Mouse (Mus musculus) layer of hippocampus, adult 8-10 months (tissue): ENCODE data around the gene Cd79b. TPM values are rescaled to one million over a fixed set of nuclear protein-coding genes. Genes with fewer than 3 reads are reported as not detected.

Experiments
- DNase-seq, 2 experiments: peaks; one replicate each; pipeline ENCODE4 v3.0.0; 2022; ENCODE audit warnings: low spot score in 2 of 2
- total RNA-seq, 4 experiments: library from RNA; stranded (reverse); gene quantifications; 2 replicates each; pipeline ENCODE4 v1.2.4; 2022

The Cd79b gene
- total RNA-seq, 4 experiments from 2014 or later = 0.39 TPM; not detected in 3

DNA sequence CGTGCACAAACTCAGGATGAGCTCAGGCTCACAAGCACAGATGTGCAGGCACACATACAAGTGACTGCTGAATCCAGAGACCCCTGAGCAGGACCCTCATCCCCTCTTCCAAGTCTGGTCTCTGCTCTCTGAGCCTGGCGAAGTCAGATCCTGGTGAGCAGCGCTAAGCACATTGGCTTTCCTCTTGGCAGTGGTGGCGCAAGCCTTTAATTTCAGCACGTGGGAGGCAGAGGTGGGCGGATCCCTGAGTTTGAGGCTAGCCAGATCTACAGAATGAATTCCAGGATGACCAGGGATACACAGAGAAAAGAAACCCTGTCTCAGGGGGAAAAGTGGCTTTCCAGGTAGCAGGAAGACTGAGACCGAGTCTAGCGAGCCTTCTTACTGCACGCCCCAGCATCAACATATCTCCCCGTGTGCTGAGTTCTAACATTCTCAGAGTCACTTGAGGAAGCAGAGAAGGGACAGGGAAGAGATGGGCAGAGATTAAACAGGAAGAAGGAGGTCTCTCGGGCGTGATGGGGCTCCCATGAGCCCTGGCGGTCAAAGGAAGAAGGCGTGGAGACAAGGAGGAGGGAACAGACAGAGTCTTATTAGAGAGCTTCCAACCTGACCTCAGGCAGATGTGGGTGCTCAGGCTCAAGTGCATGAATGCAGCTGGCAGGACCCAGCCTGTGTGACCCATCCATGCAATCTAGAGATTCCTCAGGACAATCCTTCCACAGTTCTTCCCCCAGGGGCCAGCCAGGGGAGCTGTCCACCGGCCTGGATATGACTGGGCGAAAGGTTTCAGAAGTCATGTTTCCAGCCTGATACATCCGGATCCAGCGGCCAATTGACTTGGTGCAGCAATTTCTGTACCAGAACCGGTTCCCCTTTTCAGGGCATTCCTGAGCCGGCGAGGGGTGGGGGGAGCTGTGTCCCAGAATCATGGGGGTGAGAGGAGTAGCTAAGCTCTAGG is 4.1 kb upstream of the Cd79b start:
- DNase-seq = no peak

DNA sequence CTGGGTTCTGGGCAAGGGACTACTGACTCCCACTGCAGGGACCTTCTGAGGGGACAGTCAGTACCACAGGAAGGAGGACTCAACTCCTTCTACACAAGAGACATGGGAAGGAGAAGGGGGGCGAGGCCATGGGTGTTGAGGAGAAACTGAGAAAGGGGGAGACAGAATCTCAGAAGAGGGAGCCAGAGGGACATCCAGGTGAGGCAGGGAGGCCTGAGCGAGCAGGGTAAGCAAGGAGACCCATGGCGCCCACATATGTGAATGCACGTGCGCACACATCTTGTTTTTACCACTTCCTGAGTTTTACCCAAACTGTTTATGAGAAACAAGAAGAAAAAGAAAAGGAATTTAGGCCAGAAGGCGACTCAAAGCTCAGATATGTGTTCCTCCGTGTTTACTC is 3.2 kb upstream of the Cd79b start:
- no peak for DNase-seq

DNA sequence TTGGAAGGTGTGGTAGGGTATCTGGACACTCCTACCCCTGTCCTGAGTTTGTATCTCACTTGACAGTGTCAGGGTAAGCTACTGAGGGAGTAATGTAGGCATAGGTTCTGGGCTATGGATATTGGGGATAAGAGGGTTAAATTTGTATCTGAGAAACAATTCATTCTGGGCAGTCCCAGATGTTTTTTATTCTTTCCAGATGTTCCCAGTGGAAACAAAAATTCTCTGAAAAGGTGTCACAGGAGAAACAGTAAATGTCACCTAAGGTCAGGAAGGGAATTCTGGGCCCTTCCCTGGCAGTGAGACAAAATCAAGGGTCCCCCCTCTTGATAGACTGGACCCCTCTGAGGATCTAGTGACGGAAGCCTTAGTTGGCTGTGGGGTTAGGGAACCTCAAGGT is 1.9 kb upstream of the Cd79b start:
- DNase-seq = no peak

DNA sequence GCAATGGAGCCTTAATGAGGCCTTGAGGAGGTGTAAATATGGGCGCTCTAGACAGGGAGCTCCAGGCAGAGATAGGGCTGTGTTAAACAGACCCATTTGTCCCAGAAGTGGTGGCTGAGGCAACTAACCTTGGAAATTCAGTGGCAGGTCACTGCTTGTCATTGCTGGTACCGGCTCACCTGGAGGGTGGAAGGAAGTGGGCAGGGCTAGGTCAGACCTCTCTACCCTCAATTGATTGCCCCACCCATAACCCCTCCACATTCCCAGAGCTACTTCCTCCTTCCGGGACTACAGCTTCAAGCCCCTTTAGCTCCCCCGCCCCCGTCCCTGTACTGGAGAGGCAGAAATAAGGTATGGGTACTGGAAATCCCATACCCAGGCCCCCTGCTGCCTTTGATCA is 1.0 kb downstream of the Cd79b start:
- DNase-seq = no peak

DNA sequence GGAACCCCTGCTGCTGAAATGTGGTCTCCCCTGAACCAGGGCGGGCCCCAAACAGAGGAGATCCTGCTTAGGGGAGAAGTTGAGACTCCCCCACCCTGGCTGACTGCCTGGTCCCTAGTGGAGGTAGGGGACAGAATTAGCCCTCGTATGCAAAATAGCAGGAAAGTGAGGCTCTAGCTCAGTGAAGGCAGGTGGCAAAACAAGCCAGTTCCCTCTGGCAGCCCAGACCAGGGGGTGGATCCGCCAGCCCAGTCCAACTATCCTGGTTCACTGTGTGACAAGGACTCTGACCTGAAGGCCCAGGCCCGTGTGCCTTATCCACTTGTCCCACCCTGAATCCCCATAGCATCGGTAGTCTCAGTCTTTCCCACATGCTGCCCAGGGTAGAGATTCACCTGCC is 4.4 kb downstream of the Cd79b start:
- no peak for DNase-seq

DNA sequence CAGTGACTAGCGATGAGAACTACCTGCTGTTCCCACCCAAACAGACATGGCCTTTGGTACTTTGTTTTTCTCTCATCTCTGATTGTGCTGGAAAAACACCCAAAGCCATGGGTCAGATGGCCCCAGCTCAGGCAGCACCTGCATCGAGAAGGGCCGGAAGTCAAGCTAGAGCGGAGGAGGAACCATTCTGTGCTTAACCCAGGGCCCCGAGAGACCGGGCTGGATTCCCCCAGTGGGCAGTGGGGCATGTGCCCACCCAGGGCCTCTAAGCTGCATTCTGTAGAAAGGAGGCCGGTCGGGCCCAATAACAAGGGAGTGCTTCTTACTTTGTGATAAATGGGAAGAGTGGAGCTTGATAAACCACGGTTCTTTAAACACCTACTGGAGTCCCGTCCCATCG is 6.4 kb downstream of the Cd79b start:
- DNase-seq = no peak

DNA sequence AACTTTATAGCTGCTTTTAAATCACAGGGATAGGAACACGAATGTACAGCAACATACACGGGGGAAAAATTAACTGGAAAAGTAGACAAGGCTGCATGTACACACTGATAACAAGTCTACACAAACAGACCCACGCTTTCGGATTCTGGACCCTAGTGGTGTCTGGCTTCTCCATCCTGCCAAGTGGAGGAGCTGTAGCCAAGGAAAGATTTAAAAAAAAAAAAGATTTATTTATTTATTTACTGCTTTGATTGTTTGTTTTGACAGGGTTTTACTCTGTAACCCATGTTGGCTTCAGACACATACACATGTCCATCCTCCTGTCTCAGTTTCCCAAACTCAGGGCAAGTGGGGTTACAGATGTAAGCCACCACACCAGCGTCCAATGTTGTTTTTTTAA is 7.1 kb downstream of the Cd79b start:
- DNase-seq = no peak

DNA sequence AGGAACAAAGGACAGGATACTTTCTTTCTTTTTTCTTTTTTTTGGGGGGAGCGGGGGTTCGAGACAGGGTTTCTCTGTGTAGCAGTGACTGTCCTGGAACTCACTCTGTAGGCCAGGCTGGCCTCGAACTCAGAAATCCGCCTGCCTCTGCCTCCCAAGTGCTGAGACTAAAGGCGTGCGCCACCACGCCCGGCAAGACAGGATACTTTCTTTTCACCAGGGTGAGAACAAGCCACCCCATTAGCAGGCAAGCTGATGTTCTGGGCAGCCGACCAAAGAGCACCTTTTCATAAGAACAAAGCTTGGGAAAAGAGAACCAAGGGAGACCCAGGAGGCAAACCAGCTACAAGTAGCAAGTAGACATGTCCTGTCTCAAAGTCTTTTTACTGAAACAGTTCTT is 7.8 kb downstream of the Cd79b start:
- no peak for DNase-seq

DNA sequence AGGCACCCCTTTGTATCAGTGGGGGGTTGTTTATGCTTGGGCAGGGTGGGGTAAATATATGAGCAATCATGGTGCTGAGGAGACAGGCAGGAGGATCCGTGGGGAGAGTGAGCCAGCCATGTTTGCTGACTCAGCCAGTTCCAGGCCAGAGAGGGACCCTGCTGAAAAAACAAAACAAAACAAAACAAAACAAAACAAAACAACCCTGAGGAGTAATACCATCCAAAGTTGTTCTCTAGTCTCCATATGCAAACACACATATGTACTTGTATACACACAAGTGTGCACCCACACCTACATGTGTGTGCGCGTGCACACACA is 8.5 kb downstream of the Cd79b start:
- DNase-seq = no peak

DNA sequence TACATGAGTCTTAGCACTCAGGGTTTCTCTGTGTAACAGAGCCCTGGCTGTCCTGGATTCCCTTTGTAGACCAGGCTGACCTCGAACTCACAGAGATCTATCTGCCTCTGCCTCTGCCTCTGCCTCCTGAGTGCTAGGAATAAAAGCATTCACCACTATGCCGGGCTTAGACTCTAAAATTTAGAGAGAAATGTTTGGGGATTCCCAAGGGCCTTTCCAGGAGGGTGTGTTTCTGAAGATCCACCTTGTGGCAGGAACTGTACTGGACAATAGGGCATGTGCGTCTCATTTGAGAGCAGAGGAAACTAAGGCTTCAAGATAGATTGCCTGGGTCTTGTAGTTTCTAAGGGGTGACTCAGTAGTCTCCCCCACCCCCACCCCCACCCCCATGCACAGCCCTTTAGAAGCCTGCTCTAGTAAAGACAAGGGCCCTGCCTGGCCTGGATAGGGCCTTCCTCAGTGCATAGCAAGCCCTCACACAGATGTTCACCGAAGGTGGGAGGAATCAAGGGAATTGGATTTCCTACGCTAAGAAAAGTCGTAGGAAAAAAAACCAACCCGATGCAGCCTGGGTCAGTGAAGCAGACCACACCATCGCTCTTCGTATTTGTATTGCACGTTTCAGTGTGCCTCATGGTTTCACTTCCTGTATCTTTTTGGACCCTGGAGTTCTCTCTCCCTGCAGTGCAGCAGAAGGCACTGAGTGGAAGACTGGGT is 9.1 kb downstream of the Cd79b start:
- DNase-seq = no peak

DNA sequence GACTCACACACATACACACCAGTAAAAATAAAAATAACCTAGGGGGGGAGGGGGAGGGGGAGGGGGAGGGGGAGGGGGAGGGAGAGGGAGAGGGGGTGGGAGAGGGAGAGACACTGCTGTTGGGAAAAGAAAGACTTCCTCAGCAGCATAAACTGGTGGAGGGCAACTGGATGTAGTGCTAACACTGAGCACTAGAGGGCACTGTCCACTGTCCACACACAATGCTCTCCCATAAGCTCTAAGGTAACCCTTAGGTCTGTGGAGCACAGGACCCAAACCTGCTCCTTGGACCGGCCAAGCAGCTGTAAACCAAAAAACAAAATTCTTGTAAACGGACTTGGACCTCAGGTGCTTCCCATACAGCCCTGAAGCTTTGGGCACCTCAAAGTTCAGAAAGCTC is 11.9 kb downstream of the Cd79b start:
- DNase-seq = no peak

DNA sequence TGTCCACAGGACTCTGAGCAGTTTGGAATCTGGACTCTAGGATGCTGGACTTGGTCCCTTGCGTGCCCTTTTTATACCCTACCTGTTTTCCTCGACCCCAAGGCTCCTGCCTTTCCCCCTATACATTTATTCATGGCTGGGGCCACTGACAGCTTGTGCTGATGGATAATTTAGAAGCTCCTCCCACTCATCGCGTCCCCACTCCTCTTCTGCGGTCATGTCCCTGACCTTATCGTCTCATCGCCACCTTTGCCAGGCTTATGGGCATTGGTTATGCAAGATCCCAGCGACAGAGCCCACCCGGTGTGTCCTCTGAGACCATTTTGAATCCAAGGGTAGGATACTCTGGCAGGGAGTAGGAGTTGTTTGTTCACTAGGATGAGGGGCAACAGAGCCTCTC is 12.8 kb downstream of the Cd79b start, which contains the start of gene Gh:
Gh (minus strand) TSS at position 101 of the 400 bp plus-strand sequence.
- DNase-seq = no peak

DNA sequence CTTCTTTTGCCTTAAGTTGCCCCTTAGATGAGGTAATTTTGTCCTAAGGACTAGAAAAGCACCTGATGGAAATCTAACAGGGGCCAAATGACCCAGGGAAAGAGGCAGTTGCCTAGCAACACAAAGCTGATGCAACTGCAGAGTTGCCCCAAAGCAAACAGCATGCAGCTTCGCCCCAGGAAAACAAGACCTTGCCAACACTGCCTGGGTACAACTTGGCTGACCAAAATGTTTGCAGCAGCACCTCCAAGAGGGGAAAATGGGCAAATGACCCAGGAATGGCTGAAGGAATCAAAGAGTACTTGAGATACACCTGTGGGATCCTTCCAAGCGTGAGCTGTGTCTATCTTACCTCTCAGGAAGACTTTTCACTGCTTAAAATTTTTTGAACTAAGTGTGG is 22.7 kb downstream of the Cd79b start:
- no peak for DNase-seq

DNA sequence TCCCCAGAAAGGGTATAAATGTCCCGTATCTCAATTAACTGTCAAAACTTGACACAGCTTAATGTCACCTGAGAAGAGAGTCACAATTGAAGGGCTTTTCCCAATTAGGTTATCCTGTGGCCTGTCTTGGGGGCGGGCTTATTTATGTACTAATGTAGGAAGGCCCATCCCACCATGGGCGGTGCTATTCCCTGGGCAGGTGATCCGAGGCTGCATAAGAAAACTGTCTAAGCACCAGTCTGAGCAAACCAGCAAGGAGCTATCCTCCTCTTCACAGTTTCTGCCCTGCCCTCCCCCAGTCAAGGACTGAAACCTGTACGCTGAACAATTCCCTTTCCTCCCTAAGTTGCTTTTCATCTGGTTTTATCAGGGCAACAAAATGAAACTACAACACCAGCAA is 24.2 kb downstream of the Cd79b start:
- no peak for DNase-seq

DNA sequence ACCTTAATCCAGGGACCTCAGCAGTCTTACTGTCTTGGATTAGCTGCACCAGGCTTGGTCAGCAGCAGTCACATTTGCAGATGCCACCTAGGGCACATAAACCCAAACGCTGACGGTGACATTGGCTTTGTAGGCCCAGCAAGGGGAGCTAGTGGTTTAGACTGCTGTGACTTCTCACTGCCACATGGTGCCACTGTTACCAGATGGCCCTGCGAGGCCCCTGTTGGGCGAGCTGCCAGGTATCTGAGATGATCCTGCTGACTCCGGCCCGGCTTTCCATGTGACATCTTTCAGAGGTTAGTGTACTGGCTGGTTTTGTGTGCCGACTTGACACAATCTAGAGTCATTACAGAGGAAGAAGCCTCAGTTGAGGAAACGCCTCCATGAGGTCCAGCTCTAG is 25.2 kb downstream of the Cd79b start:
- no peak for DNase-seq

DNA sequence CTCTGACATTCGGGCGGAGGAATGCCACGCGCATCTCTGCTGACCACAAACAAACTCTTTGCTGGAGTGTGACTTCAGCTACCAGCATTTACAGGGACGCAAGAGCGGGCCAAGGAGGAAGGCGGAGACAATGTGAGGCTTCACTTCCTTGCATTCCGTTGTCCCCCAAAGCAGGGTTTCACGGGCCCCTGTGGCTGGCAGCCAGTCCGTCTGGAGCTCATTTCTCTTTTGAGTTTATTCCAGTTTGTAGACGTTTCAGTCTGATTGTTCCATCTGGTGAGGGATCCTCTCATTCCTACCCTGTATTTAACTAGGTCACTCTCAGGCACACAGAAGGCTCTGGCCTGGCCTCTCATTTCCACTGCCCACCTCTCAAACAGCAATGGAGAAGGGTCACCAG is 27.6 kb downstream of the Cd79b start:
- DNase-seq = no peak

DNA sequence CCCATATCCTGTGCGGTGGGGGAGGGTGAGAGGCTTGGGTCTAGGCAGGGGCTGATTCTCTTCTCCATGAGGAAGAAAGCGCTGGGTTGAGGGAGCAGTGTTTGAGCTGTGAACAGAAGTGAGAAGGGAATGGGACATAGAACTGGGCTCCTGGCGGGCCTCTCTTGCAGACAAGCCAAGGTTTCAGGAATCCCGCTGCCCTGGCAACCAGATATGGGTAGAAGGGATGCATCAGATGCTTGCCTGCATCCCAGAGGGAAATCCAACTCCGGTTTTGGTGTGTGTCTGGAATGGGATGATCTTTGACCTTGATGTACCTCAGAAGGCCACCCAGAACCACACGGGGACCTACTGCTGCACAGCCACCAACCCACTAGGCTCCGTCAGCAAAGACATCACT is 28.4 kb downstream of the Cd79b start:
- DNase-seq = no peak

DNA sequence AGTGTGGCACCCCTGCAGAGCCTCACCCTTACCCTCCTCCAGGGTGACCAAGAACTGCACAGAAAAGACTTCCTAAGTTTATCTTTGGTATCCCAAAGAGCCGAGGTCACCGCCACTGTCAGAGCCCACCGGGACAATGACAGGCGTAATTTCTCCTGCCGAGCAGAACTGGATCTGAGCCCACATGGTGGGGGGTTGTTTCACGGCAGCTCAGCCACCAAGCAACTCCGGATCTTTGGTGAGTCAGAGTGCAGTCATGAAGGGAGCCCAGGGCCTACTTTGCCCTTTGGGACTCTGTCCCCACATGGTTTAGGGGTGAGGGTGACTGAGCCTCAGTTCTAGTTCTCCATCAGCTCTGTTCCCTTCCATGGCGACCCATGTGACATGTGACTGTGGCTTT is 30.4 kb downstream of the Cd79b start:
- DNase-seq = no peak

DNA sequence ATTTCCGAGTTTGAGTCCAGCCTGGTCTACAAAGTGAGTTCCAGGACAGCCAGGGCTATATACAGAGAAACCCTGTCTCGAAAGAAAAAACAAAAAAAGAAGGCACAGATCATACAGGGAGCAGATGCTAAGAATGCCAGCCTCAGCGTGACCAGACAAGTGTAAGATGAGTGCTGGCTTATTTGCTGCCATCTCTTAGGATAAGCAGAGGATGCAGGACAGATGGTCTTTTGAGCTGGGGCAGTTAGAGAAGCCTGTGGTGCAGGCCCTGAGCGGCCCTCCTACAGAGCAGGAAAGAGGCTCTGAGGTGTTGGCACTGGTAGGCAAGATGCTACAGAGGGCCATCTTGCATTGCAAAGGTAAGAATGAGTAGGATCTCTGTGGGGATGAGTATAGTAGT is 31.2 kb downstream of the Cd79b start:
- DNase-seq = no peak

DNA sequence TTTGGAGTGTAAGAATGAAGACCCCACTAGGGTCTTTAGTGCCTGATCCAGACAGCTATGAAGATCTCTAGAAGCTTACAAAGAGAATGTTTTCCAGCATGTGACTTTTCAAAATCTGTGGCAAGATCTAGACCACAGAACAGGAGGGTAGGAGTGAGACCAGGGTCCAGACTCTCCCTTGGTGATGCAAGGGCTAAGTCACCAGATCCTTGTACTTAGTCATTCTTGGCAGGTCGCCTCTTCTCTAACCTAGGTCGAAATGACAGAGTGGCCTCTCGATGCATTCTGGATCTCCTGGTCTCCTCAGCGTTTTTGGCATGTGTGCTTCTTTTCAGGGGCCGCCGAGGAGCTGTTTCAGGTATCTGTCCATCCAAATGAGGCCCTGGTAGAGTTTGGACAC is 32.1 kb downstream of the Cd79b start:
- no peak for DNase-seq

DNA sequence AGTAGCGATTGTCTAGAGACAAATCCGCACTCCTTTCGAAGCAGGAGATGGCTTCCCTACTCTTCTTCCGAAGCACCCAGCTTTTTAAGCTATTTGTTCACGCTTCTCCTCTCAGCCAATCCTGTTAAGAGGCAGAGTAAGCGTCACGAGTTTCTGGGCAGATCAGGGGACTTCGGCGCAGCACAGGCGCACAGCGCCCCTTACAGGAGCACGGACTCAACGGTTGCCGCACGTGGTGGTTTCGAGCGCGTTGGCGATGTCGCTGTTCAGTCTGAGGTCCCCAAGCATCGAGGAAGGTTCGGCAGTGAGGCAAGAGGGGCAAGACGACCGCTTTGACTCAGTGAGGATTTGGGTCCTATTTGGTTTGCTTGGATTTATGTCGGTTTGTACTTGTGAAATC is 38.1 kb downstream of the Cd79b start, which contains the start of gene Tcam1:
Tcam1 (plus strand) TSS at position 219 of the 400 bp plus-strand sequence.
- DNase-seq = peak; percentile 88 to 96

DNA sequence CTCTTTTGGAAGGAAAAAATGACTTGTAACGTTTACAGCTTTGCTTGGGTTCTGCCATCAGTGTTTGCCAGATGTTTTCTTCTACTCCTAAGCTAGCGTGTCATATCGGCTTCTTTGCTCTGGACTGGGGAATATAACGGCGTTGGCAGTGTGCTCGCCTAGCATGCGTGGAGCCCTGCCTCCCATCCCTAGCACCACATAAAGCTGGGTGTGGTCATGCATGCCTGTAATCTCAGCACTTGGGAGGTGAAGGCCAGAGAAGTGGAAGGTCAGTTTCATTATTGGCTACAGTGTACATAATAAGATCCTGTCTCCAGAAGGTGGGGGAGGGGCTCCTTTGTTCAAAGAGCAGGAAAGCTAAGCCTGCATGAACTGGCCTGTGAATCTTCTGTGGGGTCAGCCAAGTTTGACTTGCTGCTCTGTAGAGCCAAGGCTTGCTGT is 39.6 kb downstream of the Cd79b start:
- DNase-seq = no peak

DNA sequence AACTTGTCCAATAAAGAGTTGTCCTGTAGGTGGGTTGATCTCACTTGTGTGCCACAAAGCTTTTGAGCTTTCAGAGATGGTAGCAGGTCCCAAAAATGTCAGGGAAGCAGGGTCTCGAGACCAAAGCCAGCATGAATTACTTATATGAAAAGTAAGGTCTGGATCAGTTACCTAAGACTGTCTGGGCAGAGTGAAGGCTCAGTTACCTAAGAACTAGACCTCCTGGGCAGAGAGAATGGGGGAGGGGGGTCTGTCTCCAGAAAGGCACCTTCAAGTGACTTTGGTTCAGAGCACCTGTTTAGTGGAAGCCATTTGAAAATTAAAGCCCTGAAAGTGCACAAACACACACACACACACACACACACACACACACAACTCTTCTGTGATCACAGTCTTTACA is 40.2 kb downstream of the Cd79b start:
- DNase-seq = no peak
